Mouse (Mus musculus): ENCODE data around the gene Snrnp70.

Gene Snrnp70

DNA sequence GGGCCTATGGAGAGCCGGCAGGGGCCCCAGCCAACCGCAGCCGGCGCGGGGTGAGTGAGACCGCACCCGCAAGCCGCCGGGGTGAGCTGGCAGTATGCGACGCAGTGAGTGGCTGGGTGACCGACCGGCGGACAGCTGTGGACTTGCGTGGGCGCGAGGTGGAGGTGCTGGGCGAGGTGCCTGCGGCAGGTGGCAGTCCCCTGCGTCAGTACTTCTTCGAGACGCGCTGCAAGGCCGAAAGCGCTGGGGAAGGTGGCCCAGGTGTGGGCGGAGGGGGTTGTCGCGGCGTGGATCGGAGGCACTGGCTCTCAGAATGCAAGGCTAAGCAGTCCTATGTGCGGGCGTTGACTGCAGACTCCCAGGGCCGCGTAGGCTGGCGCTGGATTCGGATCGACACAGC lies 20.1 kb upstream of the Snrnp70 start:
- no peak for TF ChIP-seq GATA4 (IDR thresholded peaks at IDR 0.05; ENCODE audit: insufficient replicate concordance, low read length)

DNA sequence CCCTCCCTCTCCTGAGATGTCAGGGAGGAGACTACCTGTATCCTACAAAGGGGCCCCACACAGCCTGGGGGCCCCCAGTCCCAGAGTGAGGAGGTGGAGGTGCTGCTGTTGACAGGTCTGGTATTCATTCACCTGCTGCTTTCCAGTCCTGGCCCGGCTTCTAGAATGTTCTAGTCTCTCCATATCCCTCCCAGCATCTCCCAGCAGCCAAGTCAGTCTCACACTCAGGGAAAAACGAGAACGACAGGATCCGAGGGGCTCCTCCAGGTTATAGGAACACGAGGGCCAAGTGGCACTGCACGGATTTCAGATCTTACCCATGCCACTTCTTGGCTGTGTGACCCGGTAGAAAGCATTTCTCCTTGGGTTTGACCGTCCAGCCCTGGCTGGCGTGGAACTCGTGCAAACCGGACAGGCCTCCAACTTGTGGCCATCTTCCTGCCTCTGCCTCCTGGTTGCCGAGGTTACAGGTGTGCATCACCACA lies 19.2 kb upstream of the Snrnp70 start:
- TF ChIP-seq GATA4 (IDR thresholded peaks at IDR 0.05; ENCODE audit: insufficient replicate concordance, low read length), result no peak

GRCm38 (mm10) chr7:45413864-45414739 lies 18.6 kb upstream of the Snrnp70 start:
- no peak for TF ChIP-seq GATA4 (IDR thresholded peaks at IDR 0.05; ENCODE audit: insufficient replicate concordance, low read length)

- TF ChIP-seq GATA4 (IDR thresholded peaks at IDR 0.05; ENCODE audit: insufficient replicate concordance, low read length), result no peak
Measured at GRCm38 (mm10) chr7:45413113-45413863, 17.7 kb upstream of the Snrnp70 start, which contains the start of gene Ntf5. Ntf5 (plus strand) TSS chr7:45413695.

DNA sequence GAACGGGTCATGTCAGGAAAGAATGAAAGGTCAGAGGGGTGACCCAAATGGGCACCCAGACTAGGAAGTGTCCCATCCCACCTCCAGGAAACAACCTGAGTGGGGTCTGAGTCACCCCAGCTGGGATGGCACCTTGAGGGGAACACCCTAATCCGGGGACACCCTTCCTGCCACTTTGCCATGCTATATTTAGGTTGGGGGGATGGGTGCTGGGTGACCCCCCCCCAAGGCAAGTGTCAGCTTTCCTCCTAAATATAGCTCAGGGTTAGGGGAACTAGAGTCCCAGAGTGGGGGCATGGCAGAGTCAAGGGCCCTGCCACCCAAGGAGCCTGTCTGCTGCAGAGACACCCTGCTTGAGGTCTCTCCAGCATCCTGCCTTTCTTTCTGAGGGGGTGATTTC lies 16.9 kb upstream of the Snrnp70 start:
- TF ChIP-seq GATA4 (IDR thresholded peaks at IDR 0.05; ENCODE audit: insufficient replicate concordance, low read length), result no peak

DNA sequence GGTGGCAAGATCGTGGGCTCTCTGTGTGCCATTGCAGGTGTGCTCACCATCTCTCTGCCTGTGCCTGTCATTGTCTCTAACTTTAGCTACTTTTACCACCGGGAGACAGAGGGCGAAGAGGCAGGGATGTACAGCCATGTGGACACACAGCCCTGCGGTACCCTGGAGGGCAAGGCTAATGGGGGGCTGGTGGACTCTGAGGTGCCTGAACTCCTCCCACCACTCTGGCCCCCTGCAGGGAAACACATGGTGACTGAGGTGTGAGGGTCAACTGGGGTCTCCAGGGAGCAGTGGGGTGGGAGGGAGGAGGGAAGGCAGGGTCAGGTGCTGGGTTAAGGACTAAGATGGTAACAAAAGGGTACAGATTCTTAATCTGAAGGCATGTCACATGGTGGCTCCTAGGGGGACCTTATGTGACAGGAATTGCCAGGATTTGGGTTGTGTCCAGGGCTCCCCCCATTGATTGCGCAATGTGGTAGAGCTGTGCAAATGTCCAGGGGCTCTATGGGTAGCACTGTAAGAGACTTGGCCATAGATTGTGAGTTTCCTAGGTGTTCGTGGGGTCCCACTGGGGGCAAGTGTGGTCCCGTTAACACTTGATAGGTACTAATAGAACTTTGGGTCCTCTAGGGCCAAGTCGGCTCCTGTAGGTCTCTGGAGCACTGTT lies 14.1 kb upstream of the Snrnp70 start:
- TF ChIP-seq GATA4 (IDR thresholded peaks at IDR 0.05; ENCODE audit: insufficient replicate concordance, low read length), result no peak

DNA sequence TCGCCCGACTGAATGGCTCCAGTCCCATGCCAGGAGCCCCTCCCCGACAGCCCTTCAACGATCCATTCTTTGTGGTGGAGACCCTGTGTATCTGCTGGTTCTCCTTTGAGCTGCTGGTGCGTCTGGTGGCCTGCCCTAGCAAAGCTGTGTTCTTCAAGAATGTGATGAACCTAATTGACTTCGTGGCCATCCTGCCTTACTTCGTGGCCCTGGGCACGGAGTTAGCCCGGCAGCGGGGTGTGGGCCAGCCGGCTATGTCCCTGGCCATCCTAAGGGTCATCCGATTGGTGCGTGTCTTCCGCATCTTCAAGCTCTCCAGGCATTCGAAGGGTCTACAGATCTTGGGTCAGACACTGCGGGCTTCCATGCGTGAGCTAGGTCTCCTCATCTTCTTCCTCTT lies 13.4 kb upstream of the Snrnp70 start:
- TF ChIP-seq GATA4 (IDR thresholded peaks at IDR 0.05; ENCODE audit: insufficient replicate concordance, low read length), result no peak

- no peak for TF ChIP-seq GATA4 (IDR thresholded peaks at IDR 0.05; ENCODE audit: insufficient replicate concordance, low read length)
Measured at GRCm38 (mm10) chr7:45408351-45408750, 12.8 kb upstream of the Snrnp70 start.

GRCm38 (mm10) chr7:45407836-45408235 lies 12.3 kb upstream of the Snrnp70 start:
- no peak for TF ChIP-seq GATA4 (IDR thresholded peaks at IDR 0.05; ENCODE audit: insufficient replicate concordance, low read length)

DNA sequence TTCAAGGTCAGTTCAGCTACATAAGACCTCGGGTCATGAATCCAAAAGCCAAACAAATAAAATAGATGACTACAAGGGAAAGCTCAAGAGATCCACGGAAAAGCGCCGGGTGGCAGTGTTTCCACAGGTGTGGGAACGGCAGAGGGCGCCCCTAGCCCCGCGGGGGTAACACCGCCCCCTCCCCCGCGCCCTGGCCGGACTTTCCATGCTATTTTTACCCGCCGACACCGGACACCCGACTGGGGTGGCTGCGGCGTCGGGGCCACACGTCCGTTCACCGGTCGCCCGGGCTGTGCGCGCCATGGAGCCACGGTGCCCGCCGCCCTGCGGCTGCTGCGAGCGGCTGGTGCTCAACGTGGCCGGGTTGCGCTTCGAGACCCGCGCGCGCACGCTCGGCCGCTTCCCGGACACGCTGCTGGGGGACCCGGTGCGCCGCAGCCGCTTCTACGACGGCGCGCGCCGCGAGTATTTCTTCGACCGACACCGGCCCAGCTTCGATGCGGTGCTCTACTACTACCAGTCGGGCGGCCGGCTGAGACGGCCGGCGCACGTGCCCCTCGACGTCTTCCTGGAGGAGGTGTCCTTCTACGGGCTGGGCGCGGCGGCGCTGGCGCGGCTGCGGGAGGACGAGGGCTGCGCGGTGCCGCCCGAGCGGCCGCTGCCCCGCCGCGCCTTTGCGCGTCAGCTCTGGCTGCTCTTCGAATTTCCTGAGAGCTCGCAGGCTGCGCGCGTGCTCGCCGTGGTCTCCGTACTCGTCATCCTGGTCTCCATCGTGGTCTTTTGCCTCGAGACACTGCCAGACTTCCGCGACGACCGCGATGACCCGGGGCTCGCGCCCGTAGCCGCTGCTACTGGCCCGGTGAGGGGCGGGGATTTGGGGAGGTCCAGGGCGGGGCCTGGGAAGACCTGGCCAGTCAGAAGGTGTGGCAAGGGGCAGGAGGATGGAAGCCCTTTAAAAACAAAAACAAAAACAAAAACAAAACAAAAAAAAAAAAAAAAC lies 10.9 kb upstream of the Snrnp70 start:
- TF ChIP-seq GATA4 (IDR thresholded peaks at IDR 0.05; ENCODE audit: insufficient replicate concordance, low read length), result no peak

GRCm38 (mm10) chr7:45405091-45406075 lies 9.8 kb upstream of the Snrnp70 start, which contains the start of gene Kcna7:
Kcna7 (plus strand) TSS chr7:45405653.
- TF ChIP-seq GATA4 (IDR thresholded peaks at IDR 0.05; ENCODE audit: insufficient replicate concordance, low read length), result no peak

- no peak for TF ChIP-seq GATA4 (IDR thresholded peaks at IDR 0.05; ENCODE audit: insufficient replicate concordance, low read length)
Measured at GRCm38 (mm10) chr7:45403532-45404261, 8.2 kb upstream of the Snrnp70 start.
